Comparison of ENCODE assay signal across 26 mouse cellular contexts in the genomic region with DNA sequence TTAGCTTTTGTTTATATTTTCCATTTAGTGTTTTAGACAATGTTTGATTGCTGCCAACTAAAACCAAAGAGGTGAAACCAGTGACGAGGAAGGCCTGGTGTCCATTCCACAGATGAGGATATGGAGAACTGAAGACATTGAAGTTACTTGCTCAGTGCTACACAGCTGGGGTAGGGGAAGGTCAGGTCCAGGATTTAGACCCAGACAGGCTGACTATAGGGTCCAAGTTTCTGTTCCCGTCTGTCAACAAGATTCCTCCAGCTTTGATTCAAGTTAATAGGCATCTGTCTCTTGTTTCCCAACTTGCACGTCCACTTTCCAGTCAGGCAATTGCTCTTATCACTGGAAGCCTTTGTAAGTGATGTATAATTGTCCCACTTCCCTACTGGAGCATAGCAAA.
"Had no signal": no experiment of that assay in that cellular context is flagged by ENCODE, and none has a peak within 500 bp of the region (broad histone marks: within the 10 kb centered on the region; RNA-seq: fewer than 3 reads in every experiment).

No protein-coding gene starts in this region.

- H3K4me3 ChIP-seq: gastrocnemius, adult 2 months; heart, adult 2 months; heart, embryonic 13.5 days; heart, embryonic 15.5 days; hindbrain, embryonic 10.5 days; hindbrain, embryonic 12.5 days; intestine, embryonic 15.5 days; layer of hippocampus, adult 2 months; left cerebral cortex, adult 2 months; limb, embryonic 10.5 days; limb, embryonic 12.5 days had no signal

- H3K9me3 ChIP-seq: heart, embryonic 13.5 days; heart, embryonic 15.5 days; hindbrain, embryonic 10.5 days; hindbrain, embryonic 12.5 days; intestine, embryonic 15.5 days; limb, embryonic 10.5 days; limb, embryonic 12.5 days had no signal

- H3K27ac ChIP-seq: gastrocnemius, adult 2 months; heart, adult 2 months; heart, embryonic 13.5 days; heart, embryonic 15.5 days; hindbrain, embryonic 10.5 days; hindbrain, embryonic 12.5 days; hindbrain, embryonic 14.5 days; intestine, embryonic 15.5 days; layer of hippocampus, adult 2 months; left cerebral cortex, adult 2 months; limb, embryonic 10.5 days; limb, embryonic 12.5 days had no signal

- ATAC-seq: hindbrain, embryonic 16.5 days; inflammation-experienced regulatory T-cells, adult 6 months; intestine, embryonic 15.5 days; intestine, postnatal 0 days had no signal

- H3K4me2 ChIP-seq: heart, embryonic 11.5 days; heart, embryonic 13.5 days; heart, embryonic 15.5 days; hindbrain, embryonic 12.5 days; hindbrain, embryonic 14.5 days; intestine, embryonic 15.5 days; limb, embryonic 12.5 days had no signal

- DNase-seq: gastrocnemius, adult 2 months; gastrocnemius, postnatal 10 days; gastrocnemius, postnatal 25 days; heart, adult 2 months; heart, postnatal 14 days; heart, postnatal 4 days; kidney, adult 18-20 months; kidney, adult 8-10 months; kidney, postnatal 10 days; kidney, postnatal 25 days; kidney, postnatal 4 days; liver had no signal

- H3K36me3 ChIP-seq: heart, embryonic 13.5 days; heart, embryonic 15.5 days; hindbrain, embryonic 10.5 days; hindbrain, embryonic 12.5 days; intestine, embryonic 15.5 days; limb, embryonic 10.5 days; limb, embryonic 12.5 days had no signal

- H3K9ac ChIP-seq: heart, embryonic 13.5 days; heart, embryonic 15.5 days; hindbrain, embryonic 12.5 days; hindbrain, embryonic 14.5 days; intestine, embryonic 15.5 days; limb, embryonic 12.5 days had no signal
